26 mouse cellular contexts compared by ENCODE assay signal in the genomic region with DNA sequence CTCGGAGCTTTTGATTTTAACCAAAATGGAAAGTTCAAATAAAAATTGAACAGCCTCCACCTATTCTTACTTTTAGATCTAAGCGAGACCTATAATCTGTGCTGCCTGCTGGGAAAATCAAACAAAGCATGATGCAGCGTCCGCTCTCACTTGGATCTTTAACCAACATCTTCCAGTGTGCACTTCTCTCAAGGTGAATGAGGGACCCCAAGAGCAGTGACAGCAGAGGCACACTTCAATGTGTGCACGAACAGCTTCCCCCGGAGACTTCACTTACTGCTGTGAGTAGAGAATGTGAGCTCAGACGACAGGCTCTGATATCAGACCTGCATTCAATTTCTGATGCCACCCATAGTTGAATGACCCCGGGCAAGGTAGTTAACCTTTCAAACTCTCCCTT.
"Had no signal": no experiment of that assay in that cellular context is flagged by ENCODE, and none has a peak within 500 bp of the region (broad histone marks: within the 10 kb centered on the region; RNA-seq: fewer than 3 reads in every experiment).

No protein-coding gene starts in this region.

- H3K9me3 ChIP-seq: heart, embryonic 13.5 days; heart, embryonic 15.5 days; hindbrain, embryonic 13.5 days; hindbrain, embryonic 15.5 days; kidney, embryonic 15.5 days; limb, embryonic 13.5 days; limb, embryonic 15.5 days; liver, embryonic 12.5 days had no signal

- H3K9ac ChIP-seq: heart, embryonic 13.5 days; heart, embryonic 15.5 days; hindbrain, embryonic 13.5 days; hindbrain, embryonic 15.5 days; kidney, embryonic 15.5 days; limb, embryonic 13.5 days; limb, embryonic 15.5 days; liver, embryonic 12.5 days had no signal

- ATAC-seq: hindbrain, postnatal 0 days; intestine, embryonic 16.5 days; liver, embryonic 12.5 days had no signal

- H3K36me3 ChIP-seq: heart, embryonic 13.5 days; heart, embryonic 15.5 days; hindbrain, embryonic 13.5 days; hindbrain, embryonic 15.5 days; kidney, embryonic 15.5 days; limb, embryonic 13.5 days; limb, embryonic 15.5 days; liver, embryonic 12.5 days had no signal

- H3K27ac ChIP-seq: heart, adult 2 months; heart, embryonic 13.5 days; heart, embryonic 15.5 days; hindbrain, embryonic 13.5 days; hindbrain, embryonic 15.5 days; hindbrain, postnatal 0 days; kidney, embryonic 15.5 days; kidney, postnatal 0 days; limb, embryonic 13.5 days; limb, embryonic 15.5 days; liver, embryonic 12.5 days had no signal

- H3K27me3 ChIP-seq: limb, embryonic 15.5 days; liver, embryonic 12.5 days had no signal

- H3K4me3 ChIP-seq: heart, adult 2 months; heart, embryonic 13.5 days; heart, embryonic 15.5 days; hindbrain, embryonic 13.5 days; hindbrain, embryonic 15.5 days; kidney, embryonic 15.5 days; limb, embryonic 13.5 days; limb, embryonic 15.5 days; liver, embryonic 12.5 days had no signal

- H3K4me1 ChIP-seq: heart, embryonic 13.5 days; heart, embryonic 15.5 days; hindbrain, embryonic 13.5 days; hindbrain, embryonic 15.5 days; kidney, embryonic 15.5 days; limb, embryonic 13.5 days; limb, embryonic 15.5 days; liver, embryonic 12.5 days had no signal

- DNase-seq: gastrocnemius, postnatal 14 days; gastrocnemius, postnatal 36 days; heart, adult 11 months; heart, adult 2 months; heart, postnatal 14 days; heart, postnatal 36 days; kidney, adult 11 months; kidney, adult 2 months; kidney, adult 9 months; kidney, postnatal 14 days; kidney, postnatal 36 days; layer of hippocampus, adult 9-11 months; layer of hippocampus, postnatal 36 days; left cerebral cortex, postnatal 4 days had no signal

- H3K4me2 ChIP-seq: heart, embryonic 11.5 days; heart, embryonic 13.5 days; heart, embryonic 15.5 days; hindbrain, embryonic 13.5 days; hindbrain, embryonic 15.5 days; kidney, embryonic 15.5 days; limb, embryonic 13.5 days; limb, embryonic 15.5 days; liver, embryonic 12.5 days had no signal
